Mouse (Mus musculus) heart, postnatal 25 days (tissue): ENCODE measurements at regions not wholly inside any gene's neighbourhood (a gene's known extent, or its start where the extent isn't known, plus 50 kb on each side); places are given as distances from the start of the nearest gene placed in this dataset.

Experiments
- DNase-seq: peaks from one replicate; pipeline ENCODE4 v3.0.0; 2022; ENCODE audit warnings: low spot score
- intact Hi-C: fragments of 180-260 bp; cut with DNase I; formaldehyde crosslinking; loops from one replicate; pipeline ENCODE4 v1.15.1; 2025

- intact Hi-C loops = no loop called here
- no peak for DNase-seq
Observed at GRCm38 (mm10) chr2:172613891-172614391, 64.5 kb downstream of the Tfap2c start.

- intact Hi-C loops = no loop called here
- no peak for DNase-seq
Observed at GRCm38 (mm10) chr2:172615148-172615547, 65.8 kb downstream of the Tfap2c start.

GRCm38 (mm10) chr2:172615582-172615981, 66.2 kb downstream of the Tfap2c start:
- intact Hi-C loops = no loop called here
- no peak for DNase-seq

GRCm38 (mm10) chr2:172619168-172619567, 69.8 kb downstream of the Tfap2c start:
- no peak for DNase-seq
- intact Hi-C loops = no loop called here

- intact Hi-C loops = no loop called here
- no peak for DNase-seq
Observed at GRCm38 (mm10) chr2:172620001-172620400, 70.6 kb downstream of the Tfap2c start.

GRCm38 (mm10) chr2:172623707-172624106, 74.3 kb downstream of the Tfap2c start:
- intact Hi-C loops = no loop called here
- DNase-seq = no peak

GRCm38 (mm10) chr2:172627353-172628306, 78.2 kb downstream of the Tfap2c start:
- DNase-seq = no peak
- intact Hi-C loops = no loop called here

- DNase-seq = no peak
- intact Hi-C loops = no loop called here
Observed at GRCm38 (mm10) chr2:172630333-172630732, 80.9 kb downstream of the Tfap2c start.

GRCm38 (mm10) chr2:172642616-172643015, 93.2 kb downstream of the Tfap2c start:
- intact Hi-C loops = no loop called here
- DNase-seq = no peak

- intact Hi-C loops = no loop called here
- peak; percentile 32 for DNase-seq
Observed at GRCm38 (mm10) chr2:172643860-172644259, 94.5 kb downstream of the Tfap2c start.

- intact Hi-C loops = no loop called here
- no peak for DNase-seq
Observed at GRCm38 (mm10) chr2:172644451-172644850, 95.1 kb downstream of the Tfap2c start.

- intact Hi-C loops = no loop called here
Observed at GRCm38 (mm10) chr2:172648072-172648471, 98.7 kb downstream of the Tfap2c start.

GRCm38 (mm10) chr2:172660479-172660878, 111.1 kb downstream of the Tfap2c start:
- intact Hi-C loops = no loop called here
- no peak for DNase-seq

More at GRCm38 (mm10) chr2:172648072-172648471, 98.7 kb downstream of the Tfap2c start:
- no peak for DNase-seq

- intact Hi-C loops = no loop called here
- no peak for DNase-seq
Observed at GRCm38 (mm10) chr2:172660916-172661315, 111.5 kb downstream of the Tfap2c start.

- intact Hi-C loops = no loop called here
- DNase-seq = no peak
Observed at GRCm38 (mm10) chr2:172661418-172661980, 112.1 kb downstream of the Tfap2c start.

GRCm38 (mm10) chr2:172662165-172662564, 112.8 kb downstream of the Tfap2c start:
- intact Hi-C loops = no loop called here

GRCm38 (mm10) chr2:172663681-172664080, 114.3 kb downstream of the Tfap2c start:
- intact Hi-C loops = no loop called here
- DNase-seq = no peak

More at GRCm38 (mm10) chr2:172662165-172662564, 112.8 kb downstream of the Tfap2c start:
- no peak for DNase-seq

GRCm38 (mm10) chr2:172673081-172673480, 123.7 kb downstream of the Tfap2c start:
- intact Hi-C loops = no loop called here
- DNase-seq = no peak

- intact Hi-C loops = no loop called here
- DNase-seq = no peak
Observed at GRCm38 (mm10) chr2:172674641-172675040, 125.2 kb downstream of the Tfap2c start.

- intact Hi-C loops = no loop called here
- no peak for DNase-seq
Observed at GRCm38 (mm10) chr2:172675081-172675480, 125.7 kb downstream of the Tfap2c start.

- DNase-seq = no peak
- intact Hi-C loops = no loop called here
Observed at GRCm38 (mm10) chr2:172690196-172690595, 140.8 kb downstream of the Tfap2c start.
